In the genomic region with DNA sequence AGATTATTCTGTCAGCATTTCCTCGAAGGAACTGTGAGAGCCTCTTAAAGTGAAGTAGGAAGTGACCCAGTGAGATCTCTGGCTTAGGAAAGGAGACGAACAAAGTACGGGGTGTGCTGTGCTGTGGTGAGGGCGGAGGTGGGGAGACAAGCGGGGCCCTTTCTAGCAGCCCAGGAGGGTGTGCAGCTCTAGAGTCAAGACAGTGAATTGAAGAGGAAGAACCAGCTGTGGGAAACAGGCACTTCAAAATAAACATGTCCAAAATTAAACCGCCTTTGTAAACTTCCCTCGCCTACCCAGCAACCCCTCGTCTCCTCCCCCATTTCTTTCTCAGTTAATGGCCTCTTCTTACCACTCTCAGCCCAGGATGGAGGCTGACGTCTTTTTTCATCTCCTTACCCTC, we compare ENCODE assay signal across 11 mouse cellular contexts.
DNase-seq lines count a peak whose midpoint lies in the region; ATAC-seq and TF ChIP-seq lines count a peak whose summit lies in the region.
"Had no signal": no experiment of that assay in that cellular context is flagged by ENCODE, and none has a peak within 500 bp of the region (broad histone marks: within the 10 kb centered on the region; RNA-seq: fewer than 3 reads in every experiment).

No protein-coding gene starts in this region.

- 0 out of 2 replicates have a peak, but pooled peaks cover 3% of the 10 kb centered on the region for H3K36me3 ChIP-seq in heart, embryonic 10.5 days
- H3K36me3 ChIP-seq in stomach, embryonic 15.5 days = no peaks in the 10 kb centered on the region
- H3K36me3 ChIP-seq: forebrain, embryonic 15.5 days had no signal

- DNase-seq in heart, adult 9 months (ENCODE audit: low spot score in 2 of 2) = peak; percentile 1 to 20
- DNase-seq in heart, embryonic 10.5 days (ENCODE audit: low spot score) = no peak
- peak; percentile 68 to 81 for DNase-seq in lung, adult 18-20 months
- DNase-seq in lung, adult 2 months = no peak
- peak; percentile 33 for DNase-seq in kidney, postnatal 14 days
- no peak for DNase-seq in right cerebral cortex, postnatal 25 days
- DNase-seq in spleen, postnatal 36 days (ENCODE audit: low spot score in 2 of 2) = no peak
- DNase-seq: retina, postnatal 1 day had no signal

- no peak overlapping the region for H3K27ac ChIP-seq in heart, embryonic 10.5 days
- peak overlapping the region; percentile 66 for H3K27ac ChIP-seq in stomach, embryonic 15.5 days
- H3K27ac ChIP-seq: forebrain, embryonic 15.5 days; liver, embryonic 14.5 days had no signal

- no peaks in the 10 kb centered on the region for H3K9me3 ChIP-seq in heart, embryonic 10.5 days
- H3K9me3 ChIP-seq in stomach, embryonic 15.5 days = no peaks in the 10 kb centered on the region
- H3K9me3 ChIP-seq: forebrain, embryonic 15.5 days had no signal

- TF ChIP-seq POLR2A in lung, adult 2 months (IDR thresholded peaks at IDR 0.05; ENCODE audit: borderline replicate concordance, extremely low read depth, low read depth, low read length) = no peak

- ATAC-seq in stomach, embryonic 15.5 days (ENCODE audit: insufficient read depth, low FRiP score, low read depth) = peak; percentile 50; the same call in 1 of the 2 replicates
- ATAC-seq: forebrain, embryonic 15.5 days had no signal

- H3K4me1 ChIP-seq in heart, embryonic 10.5 days = peaks cover 22% of the 10 kb centered on the region
- peaks cover 15% of the 10 kb centered on the region for H3K4me1 ChIP-seq in lung, adult 2 months (ENCODE audit: control insufficient read depth, insufficient read depth, low read length)
- peaks cover 4% of the 10 kb centered on the region; the same call in 1 of the 2 replicates for H3K4me1 ChIP-seq in stomach, embryonic 15.5 days
- H3K4me1 ChIP-seq: forebrain, embryonic 15.5 days had no signal

- H3K27me3 ChIP-seq in heart, embryonic 10.5 days (ENCODE audit: insufficient read depth, poor library complexity, severe bottlenecking) = no peaks in the 10 kb centered on the region
- no peaks in the 10 kb centered on the region for H3K27me3 ChIP-seq in stomach, embryonic 15.5 days (replicated peaks)
- H3K27me3 ChIP-seq: forebrain, embryonic 15.5 days had no signal

- no peak overlapping the region for H3K9ac ChIP-seq in stomach, embryonic 15.5 days
- H3K9ac ChIP-seq: forebrain, embryonic 15.5 days; liver, embryonic 14.5 days had no signal

- no peak for TF ChIP-seq CTCF in lung, adult 2 months (IDR thresholded peaks at IDR 0.05; ENCODE audit: insufficient read depth, low read length)

- WGBS in heart, embryonic 10.5 days = 49% methylated on average over 9 of the region's 9 CpGs
- 22% methylated on average over 9 of the region's 9 CpGs for WGBS in lung, adult 2 months
- 35% methylated on average over 9 of the region's 9 CpGs for WGBS in stomach, embryonic 15.5 days

- H3K4me3 ChIP-seq in heart, embryonic 10.5 days = no peak overlapping the region
- no peak overlapping the region for H3K4me3 ChIP-seq in lung, adult 2 months (replicated peaks; ENCODE audit: extremely low read depth, low read depth, low read length)
- H3K4me3 ChIP-seq in stomach, embryonic 15.5 days (replicated peaks) = no peak overlapping the region
- H3K4me3 ChIP-seq: forebrain, embryonic 15.5 days had no signal

- H3K4me2 ChIP-seq in stomach, embryonic 15.5 days = no peak overlapping the region
- H3K4me2 ChIP-seq: forebrain, embryonic 15.5 days had no signal

Comparison
In these comparisons a context has a peak if more than half of its experiments do, and no peak if none do; other contexts are left out.
1. DNase-seq: peak in heart, adult 9 months (2 of 2), lung, adult 18-20 months (2 of 2) and kidney, postnatal 14 days (single experiment); none in heart, embryonic 10.5 days (single experiment), lung, adult 2 months (single experiment), right cerebral cortex, postnatal 25 days (single experiment) and spleen, postnatal 36 days (0 of 2).